Mouse (Mus musculus): Measurements from ENCODE around the gene Kbtbd8.

DNA sequence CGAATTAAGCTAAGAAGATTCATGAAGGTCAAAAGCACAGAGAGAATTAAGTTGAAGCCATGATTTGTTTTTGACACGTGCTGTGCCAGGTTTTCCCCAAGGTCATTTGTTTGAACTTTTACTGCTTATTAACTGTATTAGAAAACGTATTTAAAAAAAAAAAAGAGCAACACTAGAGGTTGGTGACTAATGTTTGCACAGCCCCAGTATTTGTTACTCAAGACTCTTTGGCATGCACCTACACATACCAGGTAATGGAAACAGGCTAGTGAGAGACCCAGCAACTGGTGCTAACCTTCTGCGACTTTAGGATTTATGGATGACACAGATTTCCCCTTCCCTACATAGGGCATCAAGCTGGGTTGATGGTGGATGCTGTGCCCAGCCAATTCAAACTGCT, 46.9 kb downstream of the Kbtbd8 start:
- TF ChIP-seq CTCF (IDR thresholded peaks at IDR 0.05) (no peak), POLR2A (IDR thresholded peaks at IDR 0.05; ENCODE audit: insufficient read depth, low read depth, low read length) (no peak)
